Mouse (Mus musculus) forebrain, postnatal 0 days (tissue): ENCODE results near the gene Cmklr1. TPM values are rescaled to one million over a fixed set of nuclear protein-coding genes. Genes with fewer than 3 reads are reported as not detected.

Experiments
- ATAC-seq: fragments of 200-750 bp; cut with Nextera tagmentation; 2 replicates; pipeline ENCODE4 v1.8.0; 2017; ENCODE audit warnings: mild to moderate bottlenecking, moderate library complexity
- DNase-seq: peaks from one replicate; pipeline ENCODE4 v3.0.0-alpha.2; 2015
- H3K27ac ChIP-seq: fragments of 300-500 bp; sonication (generic); 2 replicates; pipeline ENCODE4 v1.5.1; 2014; ENCODE audit warnings: low read depth, mild to moderate bottlenecking, antibody characterized with exemption, low read length, moderate library complexity, mixed read lengths
- H3K27me3 ChIP-seq: fragments of 300-500 bp; sonication (generic); 2 replicates; pipeline ENCODE4 v1.6.1; 2014; ENCODE audit warnings: mild to moderate bottlenecking, low read length, mixed read lengths; ENCODE audit not compliant: insufficient read depth
- H3K36me3 ChIP-seq: fragments of 300-500 bp; sonication (generic); 2 replicates; pipeline ENCODE4 v1.6.1; 2014; ENCODE audit warnings: mild to moderate bottlenecking, moderate library complexity; ENCODE audit not compliant: insufficient read depth
- H3K4me1 ChIP-seq: fragments of 300-500 bp; sonication (generic); 2 replicates; pipeline ENCODE4 v1.6.1; 2014; ENCODE audit warnings: antibody characterized with exemption; ENCODE audit not compliant: insufficient read depth
- H3K4me2 ChIP-seq: fragments of 300-500 bp; sonication (generic); 2 replicates; pipeline ENCODE4 v1.6.1; 2014; ENCODE audit warnings: low read depth, mild to moderate bottlenecking, moderate library complexity
- H3K4me3 ChIP-seq: fragments of 300-500 bp; sonication (generic); 2 replicates; pipeline ENCODE4 v1.5.1; 2014; ENCODE audit warnings: low read depth, low read length, mixed read lengths
- H3K9ac ChIP-seq: fragments of 300-500 bp; sonication (generic); 2 replicates; pipeline ENCODE4 v1.6.1; 2014; ENCODE audit warnings: mild to moderate bottlenecking
- H3K9me3 ChIP-seq: fragments of 300-500 bp; sonication (generic); 2 replicates; pipeline ENCODE4 v1.6.1; 2016; ENCODE audit warnings: low read length
- CTCF ChIP-seq: sonication (generic); IDR thresholded peaks from 2 replicates; pipeline ENCODE4 v1.5.1; 2016; ENCODE audit warnings: antibody characterized with exemption, control low read depth, low read depth
- WGBS: fragments of 180-500 bp; shearing (Covaris S2); extraction: QIAGEN DNeasy Blood & Tissue Kit; methylation state at CpG from one replicate; pipeline ENCODE4 v1.1.7; 2014; 5-methylcytosine and 5-hydroxymethylcytosine counted together
- polyA plus RNA-seq: library from polyadenylated mRNA; unstranded; fragments of >200 nt; fragmentation: Nextera tagmentation; extraction: Ambion mirVana; gene quantifications from 2 replicates; pipeline ENCODE4 v1.2.1, GENCODE M21; 2015
- total RNA-seq: library from RNA; depleted of rRNA; stranded (reverse); fragments of >200 nt; gene quantifications from 2 replicates; pipeline ENCODE4 v1.2.3, GENCODE M21; 2014; rRNA removed

The Cmklr1 gene
- total and polyA plus RNA-seq, 2 experiments from 2014 or later: 1.4 to 2.7 TPM

- no peaks in the 10 kb centered on the region for H3K36me3 ChIP-seq
- no peak overlapping the region for H3K4me3 ChIP-seq
- H3K9me3 ChIP-seq: no peaks in the 10 kb centered on the region
- no peak overlapping the region for H3K27ac ChIP-seq
- H3K4me1 ChIP-seq: no peaks in the 10 kb centered on the region
- H3K27me3 ChIP-seq: no peaks in the 10 kb centered on the region
- TF ChIP-seq CTCF: no peak
- ATAC-seq (no peak), DNase-seq (no peak)
- WGBS: 63% methylated on average over 12 of the region's 12 CpGs
- H3K4me2 ChIP-seq: no peak overlapping the region
- no peak overlapping the region for H3K9ac ChIP-seq
These were observed 84.4 kb downstream of the Cmklr1 start for GRCm38 (mm10) chr5:113565858-113566257.

GRCm38 (mm10) chr5:113565101-113565854 is 84.9 kb downstream of the Cmklr1 start:
- H3K27ac ChIP-seq: no peak overlapping the region
- no peaks in the 10 kb centered on the region for H3K36me3 ChIP-seq
- H3K4me3 ChIP-seq: no peak overlapping the region
- TF ChIP-seq CTCF: no peak
- H3K4me1 ChIP-seq: no peaks in the 10 kb centered on the region
- H3K9me3 ChIP-seq: no peaks in the 10 kb centered on the region
- no peak; the same call in 1 of the 2 replicates for ATAC-seq
- 65% methylated on average over 10 of the region's 10 CpGs for WGBS
- H3K4me2 ChIP-seq: no peak overlapping the region
- H3K9ac ChIP-seq: no peak overlapping the region
- DNase-seq: no peak
- no peaks in the 10 kb centered on the region for H3K27me3 ChIP-seq

- 38% methylated on average over 4 of the region's 4 CpGs for WGBS
- no peak overlapping the region for H3K27ac ChIP-seq
- no peak for TF ChIP-seq CTCF
- H3K4me3 ChIP-seq: no peak overlapping the region
- H3K4me1 ChIP-seq: no peaks in the 10 kb centered on the region
- DNase-seq (no peak), ATAC-seq (no peak)
- no peak overlapping the region for H3K9ac ChIP-seq
- H3K27me3 ChIP-seq: no peaks in the 10 kb centered on the region
- no peak overlapping the region for H3K4me2 ChIP-seq
- H3K9me3 ChIP-seq: no peaks in the 10 kb centered on the region
- H3K36me3 ChIP-seq: no peaks in the 10 kb centered on the region
These were observed 85.8 kb downstream of the Cmklr1 start for GRCm38 (mm10) chr5:113564463-113564862.

Other genes starting within 250 kb of the Cmklr1 start
- 24.4 and 25.1 TPM in 2 replicates for gene Wscd2, start 160.1 kb downstream of the Cmklr1 start, total RNA-seq
- 8.1 and 10.2 TPM in 2 replicates for gene Wscd2, start 160.1 kb downstream of the Cmklr1 start, polyA plus RNA-seq
- not detected in 2 replicates for gene 1700069L16Rik, start 74.3 kb upstream of the Cmklr1 start, total RNA-seq
- gene 1700069L16Rik, start 74.3 kb upstream of the Cmklr1 start, polyA plus RNA-seq: not detected in 2 replicates
- gene Ficd, start 85.4 kb upstream of the Cmklr1 start, total RNA-seq: 9.2 TPM in 2 replicates
- gene Ficd, start 85.4 kb upstream of the Cmklr1 start, polyA plus RNA-seq: 6.9 and 8.0 TPM in 2 replicates
- gene Sart3, start 122.1 kb upstream of the Cmklr1 start, total RNA-seq: 47.4 and 54.0 TPM in 2 replicates
- 21.6 and 28.5 TPM in 2 replicates for gene Sart3, start 122.1 kb upstream of the Cmklr1 start, polyA plus RNA-seq
- gene Iscu, start 122.3 kb upstream of the Cmklr1 start, total RNA-seq: 67.2 and 88.2 TPM in 2 replicates
- gene Iscu, start 122.3 kb upstream of the Cmklr1 start, polyA plus RNA-seq: 98.9 and 119 TPM in 2 replicates
- gene Tmem119, start 150.1 kb upstream of the Cmklr1 start, total RNA-seq: 5.8 and 8.2 TPM in 2 replicates
- 5.9 and 7.1 TPM in 2 replicates for gene Tmem119, start 150.1 kb upstream of the Cmklr1 start, polyA plus RNA-seq
- 1.1 and 1.3 TPM in 2 replicates for gene Selplg, start 182.2 kb upstream of the Cmklr1 start, total RNA-seq
- 1.8 and 2.4 TPM in 2 replicates for gene Selplg, start 182.2 kb upstream of the Cmklr1 start, polyA plus RNA-seq